Mouse (Mus musculus): Measurements from ENCODE around the gene Ddr2.

- TF ChIP-seq EP300 (IDR thresholded peaks at IDR 0.05; ENCODE audit: low read depth): no peak
- TF ChIP-seq CTCF (IDR thresholded peaks at IDR 0.05; ENCODE audit: low read depth): no peak
Measured at GRCm38 (mm10) chr1:170153986-170154385, 43.4 kb upstream of the Ddr2 start.

Measured in heart, postnatal 0 days (tissue).